Mouse (Mus musculus) neural tube, embryonic 14.5 days (tissue): ENCODE data around the gene Tmem132c. TPM values are rescaled to one million over a fixed set of nuclear protein-coding genes. Genes with fewer than 3 reads are reported as not detected.

Experiments
- ATAC-seq: fragments of 200-750 bp; cut with Nextera tagmentation; 2 replicates; pipeline ENCODE4 v1.8.0; 2017; ENCODE audit warnings: low read depth, mild to moderate bottlenecking, moderate TSS enrichment, moderate library complexity
- H3K27ac ChIP-seq: fragments of 300-500 bp; sonication (generic); 2 replicates; pipeline ENCODE4 v1.5.1; 2014; ENCODE audit warnings: low read depth, mild to moderate bottlenecking, control low read depth, low read length, moderate library complexity, mixed read lengths
- H3K27me3 ChIP-seq: fragments of 300-500 bp; sonication (generic); 2 replicates; pipeline ENCODE4 v1.6.1; 2014; ENCODE audit warnings: low read length; ENCODE audit not compliant: control insufficient read depth, insufficient read depth
- H3K36me3 ChIP-seq: fragments of 300-500 bp; sonication (generic); 2 replicates; pipeline ENCODE4 v1.6.1; 2014; ENCODE audit warnings: low read length, mixed read lengths; ENCODE audit not compliant: control insufficient read depth, insufficient read depth
- H3K4me1 ChIP-seq: fragments of 300-500 bp; sonication (generic); 2 replicates; pipeline ENCODE4 v1.6.1; 2014; ENCODE audit warnings: low read length; ENCODE audit not compliant: control insufficient read depth, insufficient read depth
- H3K4me2 ChIP-seq: fragments of 300-500 bp; sonication (generic); 2 replicates; pipeline ENCODE4 v1.6.1; 2014; ENCODE audit warnings: mild to moderate bottlenecking, low read depth, low read length, control low read depth
- H3K4me3 ChIP-seq: fragments of 300-500 bp; sonication (generic); 2 replicates; pipeline ENCODE4 v1.5.1; 2014; ENCODE audit warnings: low read depth, low read length, control low read depth, mixed read lengths
- H3K9ac ChIP-seq: fragments of 300-500 bp; sonication (generic); replicated peaks from 2 replicates; pipeline ENCODE4 v1.6.1; 2014; ENCODE audit warnings: low read depth, mild to moderate bottlenecking, control low read depth, low read length, mixed read lengths
- H3K9me3 ChIP-seq: fragments of 300-500 bp; sonication (generic); 2 replicates; pipeline ENCODE4 v1.6.1; 2016; ENCODE audit warnings: low read length; ENCODE audit not compliant: control insufficient read depth
- WGBS: fragments of 180-500 bp; shearing (Covaris S2); extraction: QIAGEN DNeasy Blood & Tissue Kit; methylation state at CpG from one replicate; pipeline ENCODE4 v1.1.7; 2014; 5-methylcytosine and 5-hydroxymethylcytosine counted together
- polyA plus RNA-seq: library from polyadenylated mRNA; unstranded; fragments of >200 nt; fragmentation: Nextera tagmentation; extraction: Ambion mirVana; gene quantifications from 2 replicates; pipeline ENCODE4 v1.2.1, GENCODE M21; 2014

The Tmem132c gene
- polyA plus RNA-seq, 1 experiment from 2014 or later = 9.4 TPM

DNA sequence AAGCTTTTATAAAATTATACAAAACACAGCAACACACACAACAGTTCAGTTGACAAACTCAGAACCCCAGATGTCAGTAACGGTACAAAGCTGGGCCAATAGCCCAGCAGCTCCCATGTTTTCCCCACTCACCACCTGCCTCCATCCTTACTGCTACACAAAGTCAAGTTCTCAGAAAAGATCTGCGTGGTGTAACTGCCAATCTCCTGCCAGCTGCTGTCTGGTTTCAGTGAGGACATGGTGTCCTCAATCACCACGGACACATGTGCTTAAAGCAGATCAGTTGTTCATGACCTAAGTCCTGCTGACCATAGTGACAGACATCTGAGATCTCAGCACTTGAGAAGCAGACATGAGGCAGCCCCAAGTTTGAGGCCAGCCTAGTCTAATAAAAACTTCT lies 354.1 kb downstream of the Tmem132c start:
- no peak overlapping the region for H3K9ac ChIP-seq
- no peaks in the 10 kb centered on the region for H3K27me3 ChIP-seq
- H3K4me2 ChIP-seq = no peak overlapping the region
- no peaks in the 10 kb centered on the region for H3K9me3 ChIP-seq
- no peaks in the 10 kb centered on the region for H3K4me1 ChIP-seq
- no peak overlapping the region for H3K4me3 ChIP-seq
- ATAC-seq = no peak
- H3K36me3 ChIP-seq = peaks cover 55% of the 10 kb centered on the region
- WGBS = 92% methylated on average over 3 of the region's 3 CpGs
- H3K27ac ChIP-seq = no peak overlapping the region

DNA sequence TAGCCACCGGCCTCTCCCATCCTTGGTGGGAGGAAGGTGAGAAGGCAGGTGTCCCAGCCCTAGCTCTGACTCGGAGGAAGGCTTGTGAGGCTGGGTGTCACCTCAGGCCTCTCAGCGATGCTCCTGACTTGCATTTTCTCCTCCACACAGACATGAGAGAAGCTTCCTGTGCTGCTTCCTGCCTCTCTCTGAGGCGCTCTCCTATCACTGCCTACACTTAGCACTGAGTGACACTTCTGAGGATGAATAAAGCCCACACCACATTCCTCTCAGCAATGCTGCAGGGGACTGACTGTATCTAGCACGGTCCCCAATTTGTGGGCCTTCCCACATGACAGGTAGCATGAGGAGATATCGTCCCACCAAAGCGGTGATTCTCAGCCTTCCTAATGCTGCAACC lies 355.3 kb downstream of the Tmem132c start:
- WGBS = 93% methylated on average over 7 of the region's 7 CpGs
- H3K36me3 ChIP-seq = peaks cover 63% of the 10 kb centered on the region
- H3K27ac ChIP-seq = no peak overlapping the region
- no peak overlapping the region for H3K4me2 ChIP-seq
- no peaks in the 10 kb centered on the region for H3K27me3 ChIP-seq
- H3K4me3 ChIP-seq = no peak overlapping the region
- H3K9me3 ChIP-seq = no peaks in the 10 kb centered on the region
- H3K4me1 ChIP-seq = no peaks in the 10 kb centered on the region
- no peak overlapping the region for H3K9ac ChIP-seq
- no peak for ATAC-seq

DNA sequence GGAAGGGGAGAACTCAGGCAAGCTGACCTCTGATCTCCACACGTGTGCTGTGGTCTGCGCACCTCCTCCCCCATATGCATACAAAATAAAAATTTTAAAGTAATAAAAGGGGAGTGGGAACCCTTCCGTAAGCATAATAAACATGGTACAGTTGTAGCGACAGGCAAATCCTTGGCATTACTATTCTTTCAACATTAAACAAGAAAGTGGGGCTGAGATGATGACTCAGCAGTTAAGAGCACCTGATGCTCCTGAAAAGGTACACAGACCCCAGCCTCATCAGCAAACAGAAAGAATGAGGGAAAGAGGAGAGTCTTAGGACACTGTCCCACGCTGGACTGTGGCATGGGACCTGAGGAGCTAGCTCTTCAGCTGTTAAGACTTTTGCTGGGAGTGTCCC lies 361.4 kb downstream of the Tmem132c start:
- H3K9ac ChIP-seq = no peak overlapping the region
- ATAC-seq = no peak
- H3K27me3 ChIP-seq = no peaks in the 10 kb centered on the region
- WGBS = 92% methylated on average over 5 of the region's 5 CpGs
- H3K27ac ChIP-seq = no peak overlapping the region
- peaks cover 61% of the 10 kb centered on the region for H3K36me3 ChIP-seq
- no peaks in the 10 kb centered on the region for H3K4me1 ChIP-seq
- H3K4me3 ChIP-seq = no peak overlapping the region
- no peak overlapping the region for H3K4me2 ChIP-seq
- H3K9me3 ChIP-seq = no peaks in the 10 kb centered on the region

DNA sequence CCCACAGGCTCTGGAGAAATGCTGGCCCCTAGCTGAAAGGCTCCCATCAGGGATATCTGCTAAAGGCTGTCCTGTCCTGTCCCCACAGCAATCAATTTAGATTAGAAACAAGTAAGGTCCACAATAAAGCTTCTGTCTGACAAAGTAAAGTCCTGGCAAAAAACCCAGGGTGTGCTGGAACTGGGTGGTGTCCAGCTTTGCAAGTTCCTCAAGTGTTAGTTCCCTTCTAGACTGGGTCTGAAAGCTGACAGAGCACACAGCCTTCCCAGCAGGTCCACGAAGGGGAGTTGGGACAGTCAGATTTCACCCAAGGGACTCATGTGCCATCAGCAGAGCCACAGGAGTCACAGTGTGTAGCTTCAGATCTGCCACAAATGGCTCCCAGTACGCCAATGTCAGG lies 365.9 kb downstream of the Tmem132c start:
- H3K9me3 ChIP-seq = no peaks in the 10 kb centered on the region
- H3K4me3 ChIP-seq = no peak overlapping the region
- no peak overlapping the region for H3K4me2 ChIP-seq
- H3K9ac ChIP-seq = no peak overlapping the region
- ATAC-seq = no peak
- no peak overlapping the region for H3K27ac ChIP-seq
- H3K36me3 ChIP-seq = peaks cover 30% of the 10 kb centered on the region
- 88% methylated on average over 2 of the region's 2 CpGs for WGBS
- H3K27me3 ChIP-seq = no peaks in the 10 kb centered on the region
- peaks cover 10% of the 10 kb centered on the region; the same call in 1 of the 2 replicates for H3K4me1 ChIP-seq

DNA sequence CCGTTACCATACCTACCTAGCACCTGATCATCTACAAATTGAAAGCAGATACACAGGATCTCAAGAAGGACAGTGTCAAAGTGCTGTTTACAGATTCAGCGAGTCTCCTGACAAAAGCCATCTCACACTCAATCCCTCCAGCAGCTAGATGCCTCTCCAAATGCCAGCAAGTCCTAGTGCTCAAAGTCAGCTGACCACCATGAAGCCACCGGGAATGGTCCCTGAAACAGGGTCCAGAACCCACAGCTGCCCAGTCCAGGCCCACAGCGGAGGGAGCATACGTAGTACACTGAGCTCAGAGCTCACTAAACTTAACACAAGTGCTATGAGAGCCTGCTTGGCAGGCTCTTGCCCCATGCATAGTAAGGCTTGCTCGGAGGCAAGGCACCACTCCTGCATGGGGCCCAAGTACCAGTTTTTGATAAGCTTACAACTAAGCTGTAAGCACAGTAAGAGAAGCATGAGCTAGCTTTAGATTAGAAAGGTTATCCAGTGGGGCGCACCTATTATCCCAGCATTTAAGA lies 367.6 kb downstream of the Tmem132c start:
- Histone ChIP-seq H3K4me3 (no peak overlapping the region), H3K4me2 (no peak overlapping the region), H3K36me3 (peaks cover 13% of the 10 kb centered on the region), H3K27me3 (no peaks in the 10 kb centered on the region), H3K9me3 (no peaks in the 10 kb centered on the region), H3K27ac (no peak overlapping the region), H3K9ac (no peak overlapping the region), H3K4me1 (peaks cover 10% of the 10 kb centered on the region; the same call in 1 of the 2 replicates)
- ATAC-seq = no peak
- 92% methylated on average over 7 of the region's 7 CpGs for WGBS

DNA sequence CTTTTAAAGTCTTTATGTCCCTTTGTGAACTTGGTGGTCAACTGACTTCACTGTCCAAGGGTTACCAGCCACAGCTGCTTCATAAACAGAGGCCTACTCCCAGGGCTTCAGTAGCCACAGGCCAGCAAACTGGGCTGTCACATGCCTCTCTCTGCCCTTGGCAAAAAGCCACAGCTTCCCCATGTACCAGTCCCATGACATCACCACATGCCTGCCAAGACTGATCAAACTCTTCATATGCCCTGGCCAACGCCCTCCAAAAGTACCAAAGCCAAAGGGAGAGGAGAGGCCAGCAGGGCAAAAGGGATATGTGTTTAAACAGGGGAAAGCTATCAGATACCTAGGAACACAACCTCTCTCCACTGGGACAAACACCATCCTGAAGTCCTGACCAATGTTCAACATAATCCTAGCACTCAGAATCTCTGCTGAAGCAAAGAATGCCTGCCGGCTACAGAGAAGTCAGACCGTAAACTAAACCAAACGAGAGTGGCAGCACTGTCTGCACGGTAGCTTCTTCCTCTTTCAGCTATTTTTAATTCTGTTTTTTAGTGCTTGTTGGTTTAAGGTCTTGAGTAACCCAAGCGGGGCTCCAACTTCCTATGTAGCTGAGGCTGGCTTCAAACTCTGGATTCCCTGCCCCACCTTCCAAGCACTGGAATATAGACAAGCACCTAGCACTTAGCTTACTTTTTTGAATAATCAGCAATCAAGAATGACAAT lies 369.3 kb downstream of the Tmem132c start:
- no peaks in the 10 kb centered on the region for H3K27me3 ChIP-seq
- H3K36me3 ChIP-seq = peaks cover 11% of the 10 kb centered on the region
- no peak overlapping the region for H3K27ac ChIP-seq
- H3K4me1 ChIP-seq = peaks cover 24% of the 10 kb centered on the region
- 78% methylated on average over 6 of the region's 6 CpGs for WGBS
- no peaks in the 10 kb centered on the region for H3K9me3 ChIP-seq
- no peak overlapping the region for H3K4me2 ChIP-seq
- no peak overlapping the region for H3K4me3 ChIP-seq
- no peak overlapping the region for H3K9ac ChIP-seq
- ATAC-seq = no peak

DNA sequence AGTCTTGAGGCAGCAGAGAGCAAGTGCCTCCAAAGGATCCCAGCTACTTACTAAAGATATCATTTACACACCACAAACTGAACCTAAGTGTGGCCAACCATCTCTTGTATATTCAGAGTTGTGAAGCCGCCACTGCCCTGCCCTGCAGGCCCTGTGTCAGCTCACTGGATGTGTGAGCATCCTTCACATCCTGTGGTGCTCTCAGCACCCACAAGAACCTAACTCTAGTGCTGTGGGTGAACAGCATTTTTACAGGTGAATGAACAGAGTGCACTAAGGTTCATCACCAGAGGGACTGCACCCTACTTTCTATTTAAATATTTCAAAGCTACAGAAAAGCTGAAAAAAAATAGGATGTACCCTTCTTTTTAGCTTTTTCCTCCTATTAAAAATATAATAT lies 370.3 kb downstream of the Tmem132c start:
- WGBS = 83% methylated on average over 1 of the region's 1 CpGs
- H3K9me3 ChIP-seq = no peaks in the 10 kb centered on the region
- H3K36me3 ChIP-seq = peaks cover 11% of the 10 kb centered on the region
- H3K4me1 ChIP-seq = peaks cover 29% of the 10 kb centered on the region
- H3K27ac ChIP-seq = no peak overlapping the region
- no peak overlapping the region for H3K4me2 ChIP-seq
- H3K4me3 ChIP-seq = no peak overlapping the region
- H3K9ac ChIP-seq = no peak overlapping the region
- no peak for ATAC-seq
- no peaks in the 10 kb centered on the region for H3K27me3 ChIP-seq

DNA sequence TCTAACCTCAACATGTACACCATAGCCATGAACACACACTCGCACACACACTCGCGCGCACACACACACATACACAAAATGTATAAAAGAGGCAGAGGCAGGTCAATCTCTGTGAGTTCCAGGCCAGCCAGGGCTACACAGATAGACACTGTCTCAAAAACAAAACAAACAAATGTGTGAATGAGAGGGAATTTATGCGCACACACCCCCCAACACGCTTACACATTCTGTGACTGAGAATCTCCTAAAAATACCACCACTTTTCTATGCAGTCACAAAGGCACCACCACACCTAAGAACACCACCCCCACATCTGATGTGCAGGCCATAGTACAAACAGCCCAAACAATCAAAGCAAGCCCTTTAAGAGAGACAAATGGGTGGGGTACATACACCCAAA lies 370.8 kb downstream of the Tmem132c start:
- no peak overlapping the region for H3K9ac ChIP-seq
- H3K4me2 ChIP-seq = no peak overlapping the region
- no peak overlapping the region for H3K27ac ChIP-seq
- no peaks in the 10 kb centered on the region for H3K27me3 ChIP-seq
- peaks cover 11% of the 10 kb centered on the region for H3K36me3 ChIP-seq
- no peak overlapping the region for H3K4me3 ChIP-seq
- no peak for ATAC-seq
- H3K9me3 ChIP-seq = no peaks in the 10 kb centered on the region
- H3K4me1 ChIP-seq = peaks cover 29% of the 10 kb centered on the region
- WGBS = 96% methylated on average over 6 of the region's 6 CpGs
